ENCODE assay signal across 8 mouse cellular contexts in the genomic region with DNA sequence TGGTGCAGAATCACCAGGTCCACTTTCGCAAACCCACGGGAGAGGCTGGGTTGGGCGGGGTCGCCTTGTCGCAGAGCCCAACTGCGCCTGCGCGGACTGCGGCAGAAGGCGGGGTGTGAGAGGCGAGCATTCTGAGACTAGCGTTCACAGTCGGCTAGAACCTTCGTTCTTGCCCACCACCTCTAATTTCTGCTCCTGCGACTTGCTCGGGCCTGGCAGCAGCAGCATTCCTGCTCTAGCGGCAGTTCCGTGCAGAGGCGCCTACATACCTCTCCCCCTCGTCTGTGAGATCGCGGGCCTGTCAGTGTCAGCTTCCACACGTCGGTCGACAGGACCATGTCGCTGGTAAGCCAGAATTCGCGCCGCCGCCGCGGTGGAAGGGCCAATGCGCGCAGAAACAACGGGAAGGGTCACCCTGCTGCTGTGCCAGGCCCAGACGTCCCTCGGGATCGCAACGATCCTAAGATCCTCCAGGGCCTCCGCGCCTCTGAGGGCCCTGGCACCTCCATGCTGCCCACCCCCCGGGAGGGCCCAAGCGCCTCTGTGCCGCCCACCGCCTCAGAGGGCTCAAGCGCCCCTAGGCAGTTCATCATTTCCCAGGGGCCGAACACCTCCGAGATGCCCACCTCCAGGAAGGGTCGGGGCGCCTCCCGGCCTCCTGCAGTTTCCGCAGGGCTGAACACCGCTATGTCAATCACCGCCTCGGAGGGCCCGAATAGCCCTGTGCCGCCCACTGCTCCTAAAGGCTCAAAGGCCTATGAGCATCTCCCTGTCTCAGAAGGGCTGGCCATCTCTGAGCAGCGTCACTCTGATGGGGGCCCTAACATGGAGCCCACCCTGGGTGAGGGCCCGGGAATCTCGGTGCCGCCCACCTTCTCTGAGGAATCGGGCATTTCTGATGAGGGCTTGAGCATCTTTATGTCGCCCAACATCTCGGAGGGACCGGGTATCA. TPM values are rescaled to one million over a fixed set of nuclear protein-coding genes. Genes with fewer than 3 reads are reported as not detected.
A peak's percentile ranks its signal among the peaks of the same experiment; 100 is the strongest.
DNase-seq lines count a peak whose midpoint lies in the region; ATAC-seq lines count a peak whose summit lies in the region.

A gene (plus strand): TSS at position 104 of the 952 bp plus-strand sequence.

- peak within 1 kb of the TSS; percentile 69 for H3K4me3 ChIP-seq in hindbrain, embryonic 15.5 days

- peak; percentile 78 for DNase-seq in ZHBTc4 (ENCODE audit: low read depth, low spot score)
- DNase-seq in cerebellum, postnatal 36 days: peak; percentile 89 to 90
- DNase-seq in gastrocnemius, adult 18-20 months (ENCODE audit: low spot score): peak; percentile 54
- peak; percentile 73 for DNase-seq in left cerebral cortex, adult 11 months (ENCODE audit: low spot score)
- peak; percentile 77 for DNase-seq in lung, postnatal 36 days
- DNase-seq in retina, embryonic 14.5 days (ENCODE audit: low spot score): peak; percentile 73
- peak; percentile 81 for DNase-seq in thymus, postnatal 4 days

- 12% methylated on average over 65 of the region's 65 CpGs for WGBS in hindbrain, embryonic 15.5 days

- peak within 1 kb of the TSS; percentile 64 for H3K4me2 ChIP-seq in hindbrain, embryonic 15.5 days

- peaks cover 5% of the 10 kb centered on the region; the same call in 1 of the 2 replicates for H3K36me3 ChIP-seq in hindbrain, embryonic 15.5 days

- peak within 1 kb of the TSS; percentile 86 for H3K9ac ChIP-seq in hindbrain, embryonic 15.5 days

- peak within 1 kb of the TSS; percentile 91 for H3K27ac ChIP-seq in hindbrain, embryonic 15.5 days (replicated peaks)

- peaks cover 36% of the 10 kb centered on the region for H3K27me3 ChIP-seq in hindbrain, embryonic 15.5 days

- peaks cover 17% of the 10 kb centered on the region for H3K4me1 ChIP-seq in hindbrain, embryonic 15.5 days (replicated peaks)

- no peaks in the 10 kb centered on the region for H3K9me3 ChIP-seq in hindbrain, embryonic 15.5 days

- peak; percentile 84 for ATAC-seq in hindbrain, embryonic 15.5 days (ENCODE audit: low FRiP score, low read depth)

RNA-seq across cellular contexts. Expression of the gene that starts here (rescaled TPM):
- 1 to 10 TPM; 1.1 TPM for total RNA-seq in gastrocnemius, adult 18-20 months (2021)
- polyA plus RNA-seq in hindbrain, embryonic 15.5 days (2015; fragmentation: Nextera tagmentation; extraction: Ambion mirVana): 234 and 241 TPM in 2 replicates

Comparison
In these comparisons a context has a peak if more than half of its experiments do, and no peak if none do; other contexts are left out.
1. Peak in every context shown above with its lines: DNase-seq, ATAC-seq, H3K4me3 ChIP-seq and H3K27ac ChIP-seq.